Mouse (Mus musculus) thymus, postnatal 4 days (tissue): ENCODE measurements around the gene Mgat3.

Experiments used
- DNase-seq: peaks from one replicate; pipeline ENCODE4 v3.0.0; 2021

Mgat3 gene

GRCm38 (mm10) chr15:80263610-80264575 is 90.4 kb downstream of the Mgat3 start, which contains the start of gene Rps19bp1:
Rps19bp1 (minus strand) TSS chr15:80264315.
- DNase-seq = peak; percentile 94
